Mouse (Mus musculus): Measurements from ENCODE around the gene Lrrc3c. TPM values are rescaled to one million over a fixed set of nuclear protein-coding genes. Genes with fewer than 3 reads are reported as not detected.

Lrrc3c gene
- not detected in 2 replicates for total RNA-seq (2021)
- long read RNA-seq, experiment 1: 0 reads
- long read RNA-seq, experiment 2: 0 reads

DNA sequence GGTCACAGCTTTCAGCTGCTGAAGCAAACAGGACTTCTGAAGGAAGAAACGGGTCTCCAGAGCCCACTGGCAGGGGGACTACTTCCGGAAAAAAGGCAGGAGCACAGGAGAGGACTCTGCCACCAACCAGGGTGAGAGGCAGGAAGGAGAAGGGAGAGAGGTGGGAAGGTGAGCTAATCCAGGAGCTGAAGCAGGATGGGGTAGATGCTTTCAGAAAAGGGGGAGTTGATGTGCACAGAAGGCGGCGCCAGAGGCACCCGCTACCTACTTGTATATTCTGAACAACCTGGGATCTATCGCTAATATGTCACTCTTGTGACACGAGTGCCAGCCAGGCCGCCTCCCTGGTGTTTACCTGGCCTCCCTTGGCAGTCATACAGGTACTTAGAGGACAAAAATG lies at the start of gene Lrrc3c:
TSS of gene Lrrc3c (plus strand) at position 301 of the 400 bp plus-strand sequence.
- DNase-seq: no peak

DNA sequence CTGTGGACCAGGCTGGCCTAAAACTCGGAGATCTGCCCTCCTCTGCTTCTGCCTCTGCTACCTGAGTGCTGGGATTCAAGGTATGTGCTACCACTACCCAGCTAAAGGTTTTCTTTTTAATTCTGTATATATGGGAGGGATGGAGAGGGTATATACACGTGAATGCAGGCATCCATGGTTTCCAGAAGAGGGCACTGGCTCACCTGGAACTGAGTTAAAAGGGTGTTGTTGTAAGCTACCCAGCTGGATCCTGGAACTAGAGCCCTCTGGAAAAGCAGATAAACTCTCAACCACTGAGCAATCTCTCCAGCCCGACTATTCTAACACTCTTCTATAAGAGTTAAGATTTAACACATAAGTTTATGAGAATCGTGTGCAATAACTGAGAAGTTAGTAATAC lies 48.7 kb upstream of the Lrrc3c start:
- no peak for DNase-seq

DNA sequence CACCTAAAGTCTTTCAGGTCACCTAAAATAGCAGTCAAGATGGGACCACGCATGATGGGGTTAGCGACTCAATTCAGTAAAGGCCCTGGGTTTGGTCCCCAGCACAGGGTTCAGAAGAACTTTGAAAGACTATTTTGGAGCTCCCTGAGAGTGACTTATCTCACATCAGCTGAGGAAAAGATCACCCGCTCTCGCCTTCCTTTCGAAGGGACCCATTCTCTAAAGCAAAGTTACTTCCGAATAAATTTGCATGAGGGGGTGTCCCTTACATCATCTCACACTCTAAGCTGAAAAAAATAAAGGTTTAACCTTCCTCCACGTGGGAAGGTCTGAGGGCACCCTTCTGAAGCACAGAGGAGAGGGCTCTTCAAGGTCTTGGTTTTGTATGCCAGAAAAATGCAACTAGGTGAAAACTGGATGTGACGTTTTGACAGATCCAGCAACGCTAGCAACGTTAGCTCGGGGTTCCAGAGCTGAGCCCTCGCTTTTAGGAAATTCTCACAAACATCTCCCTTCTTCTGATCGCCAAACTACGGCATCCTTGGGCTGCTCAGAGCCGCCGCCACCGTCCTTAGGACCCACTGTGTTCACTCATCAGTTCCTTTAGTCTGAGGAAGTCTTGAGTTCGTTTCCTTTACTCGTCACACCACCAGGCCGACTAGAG lies 47.6 kb upstream of the Lrrc3c start:
- DNase-seq: no peak

DNA sequence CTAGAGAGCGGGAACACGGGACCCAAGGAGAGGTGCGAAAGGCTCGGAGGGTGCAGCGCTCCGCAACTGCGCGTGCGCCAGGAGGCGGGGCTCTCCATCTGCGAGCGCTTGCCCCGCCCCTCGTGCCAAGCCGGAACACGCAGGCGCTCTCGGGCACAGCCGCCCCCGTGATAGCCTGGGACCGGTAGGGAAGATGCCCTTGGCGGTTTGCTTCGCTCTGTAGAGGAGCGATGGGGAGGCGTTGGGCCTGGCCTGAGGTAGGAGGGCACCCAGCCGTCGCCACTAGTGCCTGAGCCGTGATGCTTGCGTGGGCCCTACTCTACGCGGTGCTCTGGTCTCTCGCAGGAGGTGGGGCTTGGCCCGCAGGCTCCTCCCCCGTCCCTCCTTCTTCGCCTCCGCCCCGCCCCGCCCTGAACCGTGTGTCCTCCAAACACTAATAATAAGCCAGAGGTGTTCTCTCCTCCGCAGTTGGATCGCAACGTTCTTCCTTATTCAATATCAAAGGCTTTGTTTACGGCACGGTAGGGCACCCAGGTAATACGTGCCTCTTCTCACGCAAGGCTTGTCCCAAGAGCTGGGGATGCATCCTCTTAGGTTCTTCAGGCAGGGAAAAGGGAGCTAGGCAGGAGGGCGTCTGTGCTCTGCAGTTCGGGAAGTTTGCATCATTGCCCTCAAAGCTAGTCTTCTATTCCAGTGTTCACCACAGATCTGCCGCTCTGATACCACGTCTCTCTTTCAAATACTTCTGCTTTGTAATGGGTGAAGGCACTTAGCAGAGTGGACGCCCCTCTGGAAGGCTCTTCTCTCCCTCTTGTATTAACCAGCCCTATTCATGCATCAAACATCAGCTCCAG lies 46.9 kb upstream of the Lrrc3c start, which contains the start of gene Zpbp2:
TSS of gene Zpbp2 (plus strand) at position 123 of the 854 bp plus-strand sequence.
- DNase-seq: peak; percentile 95

DNA sequence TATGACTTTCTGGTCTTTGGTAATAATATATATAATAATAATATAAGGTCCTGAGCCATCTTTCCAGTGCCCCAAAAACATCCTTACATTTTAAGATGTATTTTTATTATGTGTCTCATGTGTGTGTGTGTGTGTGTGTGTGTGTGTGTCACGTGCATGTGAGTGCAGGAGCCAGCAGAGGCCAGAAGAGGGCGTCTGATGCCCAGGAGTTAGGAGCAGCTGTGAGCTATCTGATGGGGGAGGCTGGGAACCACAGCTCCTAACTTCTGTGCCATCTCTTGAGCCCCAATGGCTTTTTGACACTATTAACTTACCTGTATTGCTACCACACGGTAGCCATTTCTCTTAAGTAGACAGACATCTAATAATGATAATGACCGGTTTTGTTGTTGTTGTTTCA lies 44.1 kb upstream of the Lrrc3c start:
- no peak for DNase-seq

DNA sequence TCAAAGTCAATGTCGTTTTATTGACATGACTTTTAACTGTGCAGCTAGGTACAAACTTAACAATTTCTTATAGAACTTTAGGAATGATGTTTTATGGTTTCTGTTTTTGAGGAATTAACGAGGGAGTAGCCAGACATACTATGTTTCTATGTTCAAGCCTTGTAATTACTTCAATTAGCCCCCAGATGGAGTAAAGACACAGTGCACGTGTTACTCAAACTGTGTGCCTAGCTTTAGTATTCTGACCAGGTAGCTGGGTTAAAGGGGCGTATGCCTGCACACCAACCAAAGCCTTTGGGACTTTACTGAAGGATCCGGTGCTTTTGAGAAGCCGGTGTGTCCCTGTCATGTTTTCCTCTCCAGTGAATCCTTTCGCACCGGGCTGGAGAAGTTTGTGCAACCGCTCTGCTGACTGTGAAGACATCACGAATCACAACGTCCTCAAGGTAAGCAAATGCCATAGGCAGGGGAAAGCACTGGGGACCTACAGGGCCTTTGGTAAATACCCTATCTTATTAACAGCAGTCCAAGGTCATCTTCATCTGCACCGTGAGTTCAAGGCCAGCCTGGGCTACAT lies 42.9 kb upstream of the Lrrc3c start:
- no peak for DNase-seq

DNA sequence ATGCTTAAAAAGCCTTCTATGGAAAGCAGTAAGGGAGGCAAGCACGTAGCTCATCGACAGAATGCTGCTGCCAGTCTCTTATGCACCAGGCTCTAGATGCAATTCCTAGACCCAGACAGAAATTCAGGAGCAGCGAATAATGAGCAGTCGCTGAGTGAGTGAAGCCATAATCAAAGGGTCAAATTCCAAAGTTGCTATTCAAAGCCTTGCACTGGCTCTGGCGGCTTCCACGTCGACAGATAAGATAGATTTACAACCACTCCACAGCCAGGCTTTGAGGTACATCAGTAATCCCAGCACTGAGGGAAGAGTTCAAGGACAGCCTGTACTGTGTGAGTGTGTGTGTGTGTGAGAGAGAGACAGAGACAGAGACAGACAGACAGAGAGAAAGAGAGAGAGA lies 37.1 kb upstream of the Lrrc3c start:
- DNase-seq: peak; percentile 43

DNA sequence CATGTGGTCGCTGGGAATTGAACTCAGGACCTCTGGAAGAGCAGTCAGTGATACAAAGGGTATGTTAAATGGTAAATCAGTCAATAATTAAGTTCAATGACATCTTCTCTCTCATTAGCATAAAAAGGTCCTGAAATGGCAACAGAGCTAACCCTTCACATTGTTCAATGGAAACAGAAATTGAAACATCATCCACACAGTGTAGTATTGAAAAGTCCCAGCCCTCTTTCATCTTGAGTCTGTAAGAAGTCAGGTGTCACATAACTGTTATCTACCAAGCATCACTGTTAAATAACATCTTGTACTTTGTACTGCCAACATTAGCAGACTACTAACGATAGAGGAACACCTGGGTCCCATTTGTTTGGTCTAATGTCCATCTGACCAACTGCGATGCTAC lies 35.1 kb upstream of the Lrrc3c start:
- no peak for DNase-seq

DNA sequence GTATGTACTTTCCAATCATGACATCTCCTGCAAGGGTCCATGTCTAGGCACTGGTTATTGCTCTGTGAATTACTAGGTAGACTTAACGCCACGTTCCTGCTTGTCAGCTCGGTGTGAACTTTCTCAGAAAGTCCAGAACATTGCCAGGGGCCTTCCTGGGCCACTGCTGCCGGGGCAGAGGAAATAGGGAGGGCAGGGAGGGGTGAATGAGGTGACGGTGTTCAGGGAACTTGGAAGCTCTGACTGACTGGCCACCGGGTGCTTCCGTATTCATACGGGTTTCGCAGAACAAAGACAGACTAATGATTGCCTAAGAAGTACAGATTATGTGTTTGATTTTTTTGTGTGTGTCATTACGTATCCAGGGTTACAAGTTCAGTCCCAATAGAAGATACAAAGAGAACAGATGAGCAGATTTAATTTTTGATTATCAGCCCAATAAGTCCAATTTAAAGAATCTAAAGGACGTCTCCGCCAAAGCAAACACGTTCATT lies 34.1 kb upstream of the Lrrc3c start:
- no peak for DNase-seq

DNA sequence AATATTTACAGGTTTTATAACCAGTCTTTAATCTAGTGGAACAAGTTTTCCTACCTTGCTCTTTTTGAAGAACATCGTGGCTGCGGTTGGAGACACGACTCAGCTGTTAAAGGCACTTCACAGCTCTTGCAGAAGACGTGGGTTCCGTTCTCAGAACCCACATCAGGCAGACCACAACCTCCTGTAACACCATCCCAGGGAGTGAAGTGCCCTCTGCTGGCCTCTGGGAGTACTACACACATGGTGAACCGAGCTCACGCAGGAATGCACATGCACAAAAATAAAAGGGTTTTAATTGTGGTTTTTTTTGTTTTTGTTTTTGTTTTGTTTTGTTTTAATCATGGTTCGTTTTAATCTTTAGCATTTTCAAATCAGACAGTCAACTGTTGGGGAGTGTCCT lies 29.8 kb upstream of the Lrrc3c start:
- DNase-seq: no peak

DNA sequence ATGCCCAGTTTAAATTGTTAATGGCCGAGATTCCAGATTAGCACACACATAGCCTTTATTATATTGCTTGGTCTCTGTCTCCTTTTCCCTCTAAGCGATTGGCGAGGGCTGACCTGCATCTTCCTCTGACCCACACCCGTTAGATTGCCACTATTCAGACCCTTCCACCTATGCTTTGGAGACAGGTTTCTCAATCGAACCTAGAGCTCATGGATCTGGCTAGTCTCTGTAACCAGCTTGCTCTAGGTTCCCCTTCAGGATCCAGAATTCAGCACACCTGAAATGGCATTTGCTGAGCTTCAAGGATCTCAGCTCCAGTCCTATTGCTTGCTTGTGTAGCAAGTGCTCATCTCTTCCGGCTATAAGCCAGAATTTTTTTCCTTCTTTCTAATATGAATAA lies 28.6 kb upstream of the Lrrc3c start:
- no peak for DNase-seq

DNA sequence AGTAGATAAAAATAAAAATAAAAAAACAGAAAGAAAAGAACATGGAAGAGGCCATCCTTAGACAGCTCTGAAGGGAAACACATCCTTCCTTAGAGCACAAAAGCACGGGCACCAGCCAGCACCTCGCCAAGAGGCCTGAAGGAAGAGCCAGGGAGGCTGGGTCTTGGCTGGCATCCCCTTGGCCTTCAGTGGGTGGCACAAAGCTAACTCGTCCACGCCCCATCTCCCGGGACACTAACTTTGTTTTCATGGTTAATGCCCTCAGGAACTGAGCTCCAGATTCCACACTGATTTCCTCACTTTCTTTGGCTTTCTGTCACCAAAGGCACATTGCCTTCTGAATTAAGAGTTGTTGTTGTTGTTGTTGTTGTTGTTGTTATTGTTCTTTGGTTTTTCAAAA lies 20.3 kb upstream of the Lrrc3c start:
- DNase-seq: peak; percentile 75

DNA sequence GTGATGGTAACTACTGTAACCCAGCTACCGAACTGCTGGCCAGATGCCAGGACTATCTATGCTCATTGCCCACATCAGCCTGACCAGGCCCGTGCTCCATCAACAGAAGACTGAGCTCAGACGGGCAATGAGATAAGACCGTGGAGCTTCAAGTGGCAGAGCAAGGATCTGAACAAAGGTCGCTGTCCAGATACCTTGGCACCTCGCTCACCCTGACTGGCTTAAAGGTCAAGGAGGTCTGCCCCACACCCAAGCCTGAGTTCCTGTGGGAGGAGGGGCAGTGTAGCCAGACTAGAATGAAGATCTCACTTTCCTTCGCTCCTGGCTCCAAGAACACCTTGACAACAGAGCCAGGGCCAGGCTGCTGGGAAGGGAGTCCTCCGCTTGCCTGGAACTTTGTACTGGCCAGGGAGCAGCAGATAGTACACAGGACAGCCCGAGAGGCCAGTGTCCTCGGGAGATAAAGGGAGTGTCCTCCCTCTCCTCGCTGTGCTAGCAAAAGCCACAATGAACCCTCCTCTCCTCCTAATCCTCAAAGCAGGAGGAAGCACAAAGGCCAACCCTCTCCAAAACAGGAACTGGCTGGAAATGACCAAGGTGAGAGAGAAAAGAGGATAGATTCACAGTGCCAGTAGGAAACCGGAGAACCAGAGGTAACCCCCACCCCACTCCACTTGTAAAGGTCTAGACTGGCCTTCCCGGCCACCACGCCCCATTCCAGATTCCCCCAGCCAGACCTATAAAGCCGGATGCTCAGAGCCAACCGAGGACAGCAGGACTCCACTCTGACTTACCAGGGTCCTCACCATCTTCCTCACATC lies 17.6 kb upstream of the Lrrc3c start:
- DNase-seq: peak; percentile 73

DNA sequence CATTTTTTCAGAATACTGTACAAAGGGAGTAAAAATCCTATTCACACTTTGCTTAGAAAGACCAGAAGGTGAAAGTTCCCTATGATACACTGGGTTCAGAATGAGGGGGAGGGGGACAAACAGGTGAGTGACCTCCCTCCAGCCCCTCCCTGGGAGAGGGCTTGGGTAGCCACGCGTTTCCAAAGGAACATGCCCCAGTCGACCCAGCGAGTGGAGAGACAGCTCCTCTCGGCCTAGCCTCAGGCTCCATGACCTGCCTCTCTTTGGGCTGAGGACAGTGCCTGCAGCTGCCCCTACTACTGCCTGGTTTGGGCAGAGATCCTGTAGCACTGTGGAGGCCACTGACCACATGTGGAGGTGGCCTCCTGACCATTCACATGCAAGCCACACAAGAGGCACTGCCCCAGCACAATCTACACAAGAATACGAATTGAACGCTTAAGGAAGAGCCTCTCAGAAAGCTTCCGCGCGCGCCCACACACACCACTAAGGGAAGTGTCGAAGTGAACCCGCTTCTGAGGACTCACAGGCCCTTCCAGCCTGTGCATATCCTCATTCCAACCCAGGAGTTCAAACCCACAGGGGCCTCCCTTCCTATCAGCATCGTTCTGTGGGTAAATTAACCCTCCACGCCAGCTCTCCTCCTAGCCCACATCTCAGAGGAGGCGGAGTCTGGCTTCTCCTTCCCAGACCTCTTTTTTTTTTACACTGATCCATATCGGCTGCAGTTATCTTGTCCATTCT lies 16.6 kb upstream of the Lrrc3c start:
- DNase-seq: no peak

DNA sequence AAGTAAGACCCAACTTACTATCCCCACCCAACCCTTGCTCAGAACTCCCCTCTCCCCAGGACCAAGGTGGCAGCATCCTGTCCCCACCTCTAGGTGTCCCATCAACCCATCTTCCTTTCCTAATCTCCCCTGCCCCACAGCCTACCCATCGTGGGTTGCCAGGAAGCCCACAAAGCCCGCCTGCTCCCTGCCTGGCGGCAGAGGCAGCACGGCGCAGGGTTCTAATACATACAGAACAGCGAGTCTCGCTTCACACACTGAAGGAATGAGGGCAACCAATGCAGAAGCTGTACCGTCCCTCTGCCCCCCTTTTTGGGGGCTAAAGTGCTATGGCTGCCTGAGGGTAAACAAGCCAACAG lies 16.1 kb upstream of the Lrrc3c start:
- DNase-seq: no peak

DNA sequence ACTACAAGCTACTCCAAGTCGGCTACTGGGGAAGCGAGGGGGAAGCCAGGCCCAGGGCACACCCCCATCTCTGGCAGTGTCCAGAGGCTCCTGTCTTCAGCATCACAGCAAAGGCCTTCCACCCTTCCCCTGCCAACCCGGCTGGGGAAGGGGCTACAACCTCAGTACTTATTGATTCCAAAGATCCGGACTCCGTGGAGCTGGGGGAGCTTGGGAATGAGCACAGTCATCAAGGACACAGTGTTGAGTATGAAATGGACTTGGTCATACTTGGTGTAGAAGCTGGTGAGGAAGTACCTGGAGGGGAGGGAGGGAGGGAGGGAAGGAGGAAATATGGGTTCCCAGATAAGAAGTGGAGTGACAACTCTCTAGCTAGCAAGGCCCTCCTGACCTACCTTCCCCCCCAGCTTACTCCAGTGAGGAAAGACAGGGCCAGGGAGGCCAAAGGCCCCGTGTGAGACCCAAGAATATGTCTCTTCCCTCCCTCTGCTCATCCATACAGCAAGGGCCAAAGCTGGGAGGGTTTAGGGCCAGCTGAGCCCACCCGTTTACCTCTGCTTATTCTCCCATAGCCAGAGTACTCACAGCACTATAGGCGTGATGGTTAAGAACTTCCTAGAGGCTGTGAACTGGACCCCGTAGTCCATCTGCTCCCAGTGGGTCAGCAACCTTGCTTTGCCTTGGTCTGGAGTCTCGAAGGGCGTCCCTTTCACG lies 15.4 kb upstream of the Lrrc3c start:
- DNase-seq: no peak

DNA sequence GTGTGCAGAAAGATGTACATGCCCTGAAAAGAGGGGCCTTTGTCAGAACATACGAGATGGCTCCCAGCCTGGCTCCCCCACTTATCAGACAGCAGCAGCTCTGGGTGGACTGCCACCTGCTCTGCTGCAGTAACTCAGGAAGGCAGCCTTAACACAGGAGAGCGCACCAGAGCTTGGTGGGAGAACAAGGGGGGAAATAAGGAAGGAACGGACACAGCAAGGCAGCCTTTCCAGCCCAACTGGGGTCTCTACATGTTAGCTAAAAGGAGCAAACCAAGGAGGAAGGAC lies 14.9 kb upstream of the Lrrc3c start:
- DNase-seq: no peak

DNA sequence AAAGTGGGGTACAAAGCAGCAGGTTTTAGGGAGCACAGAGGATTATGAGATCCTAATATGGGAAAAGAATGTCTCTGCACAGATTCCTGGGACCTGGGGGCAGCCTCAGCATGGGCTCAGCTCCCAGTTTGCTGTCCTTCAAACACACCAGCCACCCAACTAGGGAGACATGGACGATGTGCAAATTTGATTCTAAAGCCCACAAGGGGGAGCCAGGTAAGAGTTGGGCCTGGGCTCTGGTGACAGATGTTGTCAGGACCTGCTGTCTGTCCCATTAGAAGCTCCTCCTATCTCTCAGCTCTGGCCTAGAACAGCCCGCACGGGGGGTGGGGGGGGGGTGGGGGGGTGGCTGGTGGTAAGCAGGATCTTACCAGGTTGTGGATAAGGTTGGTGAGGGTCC lies 14.5 kb upstream of the Lrrc3c start:
- no peak for DNase-seq

DNA sequence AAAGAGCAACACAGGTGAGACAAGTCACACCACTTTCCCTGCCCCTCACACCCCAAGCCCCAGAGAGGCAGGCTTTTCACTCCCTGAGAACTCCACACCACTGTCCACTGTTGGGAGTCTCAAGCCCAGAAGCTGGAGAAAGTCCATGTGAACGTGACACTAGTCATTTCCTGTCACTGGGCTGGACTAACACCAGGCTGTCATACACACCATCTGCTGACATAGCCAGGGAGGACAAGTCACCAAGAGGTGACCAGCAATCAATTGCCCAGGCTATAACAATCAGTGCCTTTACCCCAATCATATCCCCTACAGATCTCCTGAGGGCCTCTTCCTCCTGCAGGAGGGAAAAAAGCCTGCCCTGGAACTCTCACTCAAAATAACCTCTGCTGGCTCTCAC lies 13.9 kb upstream of the Lrrc3c start:
- DNase-seq: no peak

DNA sequence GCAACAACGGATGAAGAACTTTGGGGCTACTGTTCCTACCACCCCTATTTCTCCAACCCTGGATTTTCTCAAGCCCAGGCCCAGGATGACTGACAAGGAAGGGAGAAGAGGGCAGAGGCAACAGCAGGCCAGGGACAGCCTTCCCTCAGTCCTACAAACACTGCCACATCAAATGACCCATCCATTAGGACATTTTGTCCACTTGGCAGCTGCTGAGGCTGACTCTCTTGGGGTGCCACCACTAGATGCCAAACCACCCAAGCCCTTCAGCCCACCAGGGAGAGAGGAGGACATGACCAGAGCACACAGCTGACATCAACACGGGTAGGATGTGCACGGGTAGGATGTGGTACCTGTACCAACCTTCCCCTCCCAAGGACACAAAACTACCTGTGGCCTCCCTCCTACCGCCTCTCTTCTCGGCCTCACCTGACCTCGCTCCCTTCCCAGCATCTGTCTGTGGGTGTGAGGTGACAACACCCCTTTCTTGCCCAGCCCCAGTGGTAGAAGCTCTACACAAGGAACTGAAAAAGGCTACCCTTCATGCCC lies 13.4 kb upstream of the Lrrc3c start:
- DNase-seq: peak; percentile 57
